7 mouse cellular contexts compared by ENCODE assay signal in the genomic region with DNA sequence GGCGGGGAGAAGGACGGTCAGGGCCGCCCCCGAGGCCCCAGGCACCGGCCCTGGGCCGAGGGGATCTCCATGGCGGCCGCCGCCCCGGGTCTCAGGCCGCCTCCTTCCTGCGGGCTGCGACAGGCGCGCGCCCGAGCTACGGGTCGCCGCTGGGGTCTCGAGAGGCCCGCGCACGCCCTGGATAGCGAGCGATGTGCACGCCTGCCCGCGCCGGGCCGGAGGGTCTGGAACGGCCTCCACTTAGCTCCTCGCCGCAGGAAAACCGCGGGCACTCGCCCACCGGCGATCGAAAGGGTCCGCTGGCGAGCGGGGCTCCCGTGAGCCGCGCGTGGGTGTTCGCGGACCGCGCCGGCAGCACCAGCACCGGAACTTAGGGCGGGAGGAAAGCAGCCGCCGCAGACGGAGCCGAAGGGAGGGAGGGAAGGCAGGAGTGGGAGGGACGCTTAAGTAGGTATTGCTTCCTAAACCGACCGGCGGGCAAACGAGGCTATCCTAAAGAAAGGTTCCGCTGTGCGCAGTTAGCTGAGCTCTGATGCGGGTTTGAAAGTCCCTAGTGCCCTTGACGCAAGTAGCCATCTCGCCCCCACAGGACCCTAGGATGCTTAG. TPM values are rescaled to one million over a fixed set of nuclear protein-coding genes. Genes with fewer than 3 reads are reported as not detected.
DNase-seq lines count a peak whose midpoint lies in the region; ATAC-seq lines count a peak whose summit lies in the region.

Gene Fem1b (minus strand): TSS at position 419 of the 606 bp plus-strand sequence.

- peak; percentile 95 for DNase-seq in adrenal gland, adult 2 months
- peak; percentile 82 for DNase-seq in embryo, embryonic 11.5 days (ENCODE audit: low read depth, low spot score)
- DNase-seq in gastrocnemius, postnatal 36 days, result peak; percentile 83 to 90
- peak; percentile 94 for DNase-seq in left cerebral cortex, postnatal 36 days (ENCODE audit: low spot score in 2 of 2)
- peak; percentile 99 for DNase-seq in midbrain, embryonic 11.5 days (ENCODE audit: low spot score, missing footprints)
- peak; percentile 90 for DNase-seq in skeletal muscle tissue, adult 2 months (ENCODE audit: low read depth, low spot score)

- H3K27ac ChIP-seq in intestine, embryonic 16.5 days (ENCODE audit: low read length), result peak within 1 kb of the TSS; percentile 96
- peak within 1 kb of the TSS; percentile 96 for H3K27ac ChIP-seq in midbrain, embryonic 11.5 days (ENCODE audit: low read depth, low read length)

- ATAC-seq in intestine, embryonic 16.5 days, result peak; percentile 93
- peak; percentile 91 for ATAC-seq in midbrain, embryonic 11.5 days (ENCODE audit: low FRiP score)

- H3K27me3 ChIP-seq in intestine, embryonic 16.5 days (replicated peaks; ENCODE audit: control insufficient read depth, insufficient read depth, low read length), result no peaks in the 10 kb centered on the region
- no peaks in the 10 kb centered on the region for H3K27me3 ChIP-seq in midbrain, embryonic 11.5 days (ENCODE audit: control insufficient read depth, insufficient read depth, low read length)

- peak within 1 kb of the TSS; percentile 99 for H3K4me3 ChIP-seq in intestine, embryonic 16.5 days (ENCODE audit: low read length)
- H3K4me3 ChIP-seq in midbrain, embryonic 11.5 days (ENCODE audit: low read depth, low read length), result peak within 1 kb of the TSS; percentile 99

- intact Hi-C loops in gastrocnemius, postnatal 36 days (cut with DNase I), result no loop called here
- intact Hi-C loops in left cerebral cortex, postnatal 36 days (cut with DNase I), result loop anchor here (2.0 kb wide), 1 partner anchor 17 kb away; no protein-coding TSS in a partner anchor

- WGBS in intestine, embryonic 16.5 days, result 0% methylated on average over 68 of the region's 68 CpGs
- under 1% methylated on average over 67 of the region's 68 CpGs for WGBS in midbrain, embryonic 11.5 days

- H3K36me3 ChIP-seq in intestine, embryonic 16.5 days (ENCODE audit: control insufficient read depth, insufficient read depth, low read length), result no peaks in the 10 kb centered on the region
- H3K36me3 ChIP-seq in midbrain, embryonic 11.5 days (ENCODE audit: control insufficient read depth, insufficient read depth, low read length), result no peaks in the 10 kb centered on the region

- H3K4me1 ChIP-seq in intestine, embryonic 16.5 days (ENCODE audit: control insufficient read depth, insufficient read depth, low read length), result peaks cover 16% of the 10 kb centered on the region
- peaks cover 14% of the 10 kb centered on the region for H3K4me1 ChIP-seq in midbrain, embryonic 11.5 days (ENCODE audit: control insufficient read depth, insufficient read depth, low read length)

- peak within 1 kb of the TSS; percentile 84 for H3K4me2 ChIP-seq in intestine, embryonic 16.5 days (ENCODE audit: low read depth, low read length)
- H3K4me2 ChIP-seq in midbrain, embryonic 11.5 days, result peak within 1 kb of the TSS; percentile 90

- no peaks in the 10 kb centered on the region for H3K9me3 ChIP-seq in intestine, embryonic 16.5 days (ENCODE audit: control insufficient read depth, low read length)
- no peaks in the 10 kb centered on the region for H3K9me3 ChIP-seq in midbrain, embryonic 11.5 days (ENCODE audit: control insufficient read depth, low read length)

- H3K9ac ChIP-seq in intestine, embryonic 16.5 days (ENCODE audit: low read depth, low read length), result peak within 1 kb of the TSS; percentile 96
- H3K9ac ChIP-seq in midbrain, embryonic 11.5 days (ENCODE audit: low read length), result peak within 1 kb of the TSS; percentile 95

RNA-seq across cellular contexts. Expression of gene Fem1b, which starts in this region (rescaled TPM):
- 10 to 100 TPM; 31.6 to 33.8 TPM for total RNA-seq in adrenal gland, adult 2 months (2021)
- 8.1 and 8.3 TPM in 2 replicates for polyA plus RNA-seq in adrenal gland, adult 2 months (2012; rRNA removed)
- total RNA-seq in gastrocnemius, postnatal 36 days (2021), result 10 to 100 TPM; 13.6 to 13.8 TPM
- polyA plus RNA-seq in intestine, embryonic 16.5 days (2015; fragmentation: Nextera tagmentation; extraction: Ambion mirVana), result 12.2 and 12.5 TPM in 2 replicates
- total RNA-seq in left cerebral cortex, postnatal 36 days (2021), result 100 to 1,000 TPM in 1 of 2 experiments, 10 to 100 TPM in 1; 98.6 to 100 TPM
- polyA plus RNA-seq in midbrain, embryonic 11.5 days (2014; fragmentation: Nextera tagmentation; extraction: Ambion mirVana), result 62.5 and 63.7 TPM in 2 replicates

Comparison
In these comparisons a context has a peak if more than half of its experiments do, and no peak if none do; other contexts are left out.
1. Peak in every context shown above with its lines: DNase-seq, ATAC-seq, H3K4me3 ChIP-seq and H3K27ac ChIP-seq.